Mouse (Mus musculus) mesoderm, embryonic 11.5 days (tissue): ENCODE results near the gene Mcm5.

Source experiments
- DNase-seq: peaks from one replicate; pipeline ENCODE4 v3.0.0-alpha.2; 2012; ENCODE audit warnings: low read depth, low spot score

Gene Mcm5

GRCm38 (mm10) chr8:75093399-75094156 is 15.8 kb upstream of the Mcm5 start, which contains the start of gene Hmox1:
Gene Hmox1, plus strand, starts transcription at chr8:75093621.
- peak; percentile 93 for DNase-seq

DNA sequence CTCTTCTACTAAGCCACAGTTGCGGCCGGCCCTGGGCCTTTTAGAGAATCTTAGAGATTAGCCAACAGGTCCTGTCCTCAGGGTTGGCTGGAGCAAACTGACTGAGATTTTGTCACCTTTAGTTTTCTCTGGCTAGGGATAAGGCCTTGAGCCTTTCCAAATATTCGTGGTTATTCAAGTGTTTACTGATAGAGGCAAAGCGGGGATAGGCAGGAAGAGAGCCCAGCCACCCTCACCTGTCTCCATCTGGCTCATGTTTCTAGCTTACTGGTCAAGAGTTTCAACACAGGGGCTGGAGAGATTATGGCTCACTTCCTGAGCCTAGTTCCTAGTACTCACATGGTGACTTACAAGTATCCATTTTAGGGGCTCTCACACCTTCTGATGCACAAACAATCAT is 6.4 kb upstream of the Mcm5 start:
- DNase-seq = no peak

- DNase-seq = no peak
Measured at GRCm38 (mm10) chr8:75103376-75103878, 5.9 kb upstream of the Mcm5 start.

- peak; percentile 83 for DNase-seq
Measured at GRCm38 (mm10) chr8:75108527-75109235, 688 bp upstream of the Mcm5 start.

- DNase-seq = no peak
Measured at GRCm38 (mm10) chr8:75110093-75110492, 724 bp downstream of the Mcm5 start.

DNA sequence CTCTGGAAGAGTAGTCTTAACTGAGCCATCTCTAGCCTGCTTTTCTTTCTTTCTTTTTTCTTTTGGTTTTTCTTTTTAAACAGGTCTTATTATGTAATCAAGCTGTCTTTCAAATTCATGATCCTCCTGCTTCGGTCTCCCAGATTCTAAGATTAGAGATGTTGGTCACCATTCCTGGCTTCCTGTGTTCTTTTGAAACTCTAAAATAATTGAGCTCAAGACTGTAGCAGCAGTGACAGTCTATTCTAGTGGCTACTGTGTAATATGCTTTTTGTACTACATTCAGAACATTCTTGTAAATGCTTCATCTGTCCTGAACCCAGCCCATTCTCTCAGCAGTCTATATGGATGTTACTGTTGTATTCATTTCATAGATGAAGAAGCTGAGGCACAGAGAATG is 9.1 kb downstream of the Mcm5 start:
- no peak for DNase-seq

DNA sequence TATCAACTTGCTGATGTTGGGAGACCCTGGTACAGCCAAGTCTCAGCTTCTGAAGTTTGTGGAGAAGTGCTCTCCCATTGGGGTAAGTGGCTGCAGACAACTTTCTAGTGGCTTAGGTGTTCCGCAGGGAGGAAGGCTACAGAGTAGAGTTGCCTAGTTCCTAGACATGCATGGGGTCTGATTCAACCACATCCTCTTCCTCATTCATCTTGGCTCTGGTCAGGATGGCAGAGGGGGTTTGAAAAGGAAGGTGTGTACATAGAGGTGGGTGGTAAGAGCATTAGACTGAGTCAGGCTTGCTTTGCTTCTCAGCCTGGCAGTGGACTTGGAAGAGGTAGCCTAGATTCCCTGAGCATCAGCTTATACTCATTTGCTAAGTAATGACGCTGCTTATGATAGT is 9.9 kb downstream of the Mcm5 start:
- no peak for DNase-seq

DNA sequence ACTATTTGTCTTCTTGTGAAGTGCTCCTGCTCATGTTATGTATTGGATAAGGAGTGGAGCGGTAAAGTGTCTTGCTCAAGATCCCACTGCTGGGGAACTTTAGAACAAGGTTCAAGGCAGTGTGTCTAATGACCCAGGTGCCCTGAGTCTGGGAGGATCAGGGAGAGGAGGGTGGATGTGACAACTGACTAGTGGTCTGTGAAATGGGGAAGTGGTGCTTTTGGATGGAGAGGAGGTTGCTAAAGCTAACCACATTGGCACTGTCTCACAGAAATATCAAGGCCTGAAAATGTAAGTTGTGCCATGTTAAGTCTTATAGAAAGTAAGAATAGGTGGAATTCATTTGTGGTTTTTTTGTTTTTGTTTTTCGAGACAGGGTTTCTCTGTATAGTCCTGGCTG is 10.4 kb downstream of the Mcm5 start:
- DNase-seq = no peak

DNA sequence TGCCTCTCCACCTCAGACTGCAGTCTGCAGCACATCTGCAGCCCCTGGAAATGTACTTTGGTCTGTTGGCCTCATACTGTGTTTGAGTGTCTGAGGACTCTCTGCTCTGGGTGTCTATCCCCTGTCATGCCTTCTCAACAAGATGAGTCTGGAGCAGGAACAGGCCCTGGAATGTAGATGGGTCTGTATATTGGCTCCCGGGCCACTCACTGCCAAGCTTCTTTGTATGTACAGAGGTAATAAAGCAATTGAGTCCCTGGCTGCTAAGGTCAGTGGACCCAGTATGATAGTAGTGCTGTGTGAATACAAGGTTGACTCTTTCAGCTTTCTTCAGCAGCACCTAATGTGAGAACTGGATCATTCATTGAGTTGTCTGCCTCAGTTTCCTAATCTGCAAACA is 18.0 kb downstream of the Mcm5 start:
- DNase-seq = no peak

DNA sequence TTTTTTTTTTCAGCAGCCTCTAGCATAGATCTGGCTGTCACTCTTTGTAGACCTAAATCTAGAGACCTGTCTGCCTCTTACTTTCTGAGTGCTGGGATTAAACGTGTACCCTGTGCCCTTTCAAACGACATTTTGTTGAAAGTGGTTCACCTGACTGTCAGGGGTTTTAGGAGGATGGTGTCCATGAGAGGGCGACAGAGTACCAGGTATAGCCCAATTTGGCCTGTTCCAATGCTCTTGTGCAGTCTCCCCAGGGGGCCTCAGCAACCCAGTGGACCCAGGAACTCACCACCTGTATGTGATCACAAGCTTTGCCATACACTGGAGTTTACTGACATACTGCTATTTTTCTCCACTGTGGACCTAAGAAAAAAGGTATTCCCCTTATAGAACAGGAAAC is 23.1 kb downstream of the Mcm5 start:
- no peak for DNase-seq

GRCm38 (mm10) chr8:75133399-75133798 is 24.0 kb downstream of the Mcm5 start:
- no peak for DNase-seq

GRCm38 (mm10) chr8:75134603-75135391 is 25.4 kb downstream of the Mcm5 start:
- DNase-seq = no peak

DNA sequence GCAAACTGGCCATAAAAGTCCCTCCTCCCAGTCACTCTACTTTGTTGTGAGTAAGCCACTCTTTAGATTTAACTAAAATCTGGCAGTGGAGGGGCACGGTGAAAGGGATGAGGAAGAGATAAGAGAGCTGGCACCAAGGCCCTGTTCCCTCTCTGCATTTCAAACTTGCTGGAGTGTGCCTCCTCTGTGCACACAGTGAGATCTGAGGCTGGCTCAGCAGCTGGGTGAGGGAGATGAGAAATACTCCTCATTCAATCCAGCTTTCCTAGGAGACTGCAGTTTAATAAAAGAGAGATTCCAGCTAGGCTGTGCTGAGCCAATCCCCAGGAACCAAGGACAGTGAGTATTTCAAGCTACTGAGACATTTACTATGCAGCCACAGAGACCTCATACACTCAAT is 26.4 kb downstream of the Mcm5 start:
- DNase-seq = no peak

GRCm38 (mm10) chr8:75136256-75136655 is 26.9 kb downstream of the Mcm5 start:
- no peak for DNase-seq

GRCm38 (mm10) chr8:75137536-75137935 is 28.2 kb downstream of the Mcm5 start:
- no peak for DNase-seq

DNA sequence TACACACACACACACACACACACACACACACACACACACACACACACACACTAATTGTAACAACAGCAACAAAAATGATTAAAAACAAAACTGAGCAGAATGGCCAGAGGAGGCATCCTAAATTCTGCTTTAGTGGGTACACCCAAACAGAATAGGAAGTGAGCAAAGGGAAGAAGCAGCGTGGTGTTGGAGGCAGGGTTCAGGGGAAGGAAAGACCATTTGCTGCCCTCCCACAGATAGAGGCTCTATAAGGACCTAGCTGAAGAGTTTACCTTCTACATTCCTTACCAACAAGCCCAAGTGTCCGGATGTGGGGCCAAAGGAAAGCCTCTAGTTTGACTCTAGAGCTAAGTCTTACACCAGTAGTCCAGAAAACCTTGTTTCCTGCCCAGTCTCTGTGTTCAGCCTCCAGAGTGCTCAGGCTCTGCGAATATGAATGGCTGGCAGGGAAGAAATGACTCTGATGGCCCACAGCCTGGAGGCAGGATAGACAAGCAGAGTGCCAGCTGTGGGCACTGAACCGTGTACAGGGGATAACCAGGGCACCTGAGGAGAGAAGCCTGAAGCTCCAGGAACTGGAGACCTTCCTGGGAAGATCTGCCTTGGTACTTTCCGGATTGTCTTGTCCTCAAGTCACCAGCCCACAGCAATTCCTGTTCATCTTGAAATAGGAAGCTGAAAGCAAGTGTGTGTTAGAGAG is 41.7 kb downstream of the Mcm5 start:
- no peak for DNase-seq

DNA sequence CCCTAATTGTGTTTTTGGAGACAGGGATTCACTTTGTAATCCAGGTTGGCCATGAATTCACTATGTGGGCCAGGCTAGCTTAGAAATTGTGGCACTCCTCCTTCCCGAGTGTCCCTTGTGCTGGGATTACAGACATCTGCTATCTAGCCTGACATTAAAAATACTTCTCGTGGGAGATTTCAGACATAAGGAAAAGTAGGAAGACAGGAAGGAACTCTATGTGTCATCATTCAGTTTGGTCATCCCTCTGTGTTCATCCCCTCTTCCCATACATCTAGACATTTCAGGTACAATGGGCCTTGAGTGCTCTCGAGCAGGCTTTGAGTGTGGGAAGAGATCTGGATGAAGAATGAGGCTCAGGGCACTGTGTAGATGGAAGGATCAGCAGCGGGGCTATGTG is 42.4 kb downstream of the Mcm5 start:
- DNase-seq = no peak

DNA sequence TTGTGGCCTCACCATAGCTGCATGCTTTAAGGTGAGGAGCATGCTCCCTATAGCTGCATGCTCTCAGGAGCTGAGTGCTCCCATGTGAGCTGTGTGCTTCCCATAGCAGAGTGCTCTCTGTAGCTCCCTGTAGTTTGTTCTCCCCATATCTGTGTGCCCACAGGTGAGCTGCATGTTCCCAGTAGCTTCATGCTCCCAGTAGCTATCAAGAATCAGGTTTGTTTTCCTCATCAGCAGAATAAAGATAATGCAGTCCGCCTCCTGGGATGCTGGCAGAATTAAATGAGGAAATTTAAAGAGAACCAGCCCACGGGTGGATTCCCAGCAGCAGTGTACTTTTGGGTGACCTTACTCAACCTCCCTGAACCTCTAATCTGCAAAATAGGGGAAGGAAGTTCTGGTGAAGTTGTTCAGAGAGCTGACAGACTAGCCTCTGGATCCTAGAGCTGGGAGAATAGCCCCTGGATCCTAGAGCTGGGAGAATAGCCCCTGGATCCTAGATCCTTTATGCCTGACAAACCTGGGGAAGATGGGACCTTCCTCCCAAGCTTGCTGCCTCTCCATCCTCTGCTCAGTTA is 43.2 kb downstream of the Mcm5 start:
- no peak for DNase-seq

DNA sequence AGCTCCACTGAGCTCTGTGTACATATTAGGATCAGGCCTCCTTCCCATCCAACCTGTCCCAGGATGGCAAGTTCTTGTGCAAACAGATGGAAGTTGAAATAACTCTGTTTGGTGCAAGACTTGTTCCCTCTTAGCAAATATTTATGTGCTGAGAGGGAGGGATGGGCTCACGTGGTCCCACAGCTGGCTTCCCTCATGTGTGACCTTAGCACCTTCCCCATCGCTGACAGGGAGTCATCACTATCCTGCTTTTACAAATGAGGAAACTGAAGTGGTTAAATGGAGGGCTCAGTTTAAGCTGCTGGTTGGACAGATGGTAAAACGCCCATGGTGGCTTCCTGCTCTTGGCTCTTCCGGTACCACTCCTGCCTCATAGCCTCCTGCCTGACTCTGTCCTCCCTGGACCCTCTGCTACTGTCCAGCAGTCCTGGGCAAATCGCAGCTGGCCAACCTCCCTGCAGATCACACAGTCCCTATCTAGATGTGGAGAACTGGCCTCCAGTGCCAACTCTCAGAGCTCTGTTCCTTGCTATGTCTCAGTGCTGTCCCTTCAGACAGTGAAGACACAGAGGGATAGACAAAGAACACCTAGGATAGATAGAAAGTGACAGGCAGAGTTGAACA is 45.6 kb downstream of the Mcm5 start:
- no peak for DNase-seq

GRCm38 (mm10) chr8:75155740-75156322 is 46.5 kb downstream of the Mcm5 start:
- no peak for DNase-seq
